Mouse (Mus musculus) kidney, adult 11 months (tissue): ENCODE results near the gene Psme2.
A peak's percentile ranks its signal among the peaks of the same experiment; 100 is the strongest.

ENCODE experiments used
- DNase-seq: peaks from one replicate; pipeline ENCODE4 v3.0.0; 2022

Gene Psme2

GRCm38 (mm10) chr14:55590748-55591330 is at the start of gene Psme2:
Psme2 (minus strand) TSS chr14:55591113.
- DNase-seq, result peak; percentile 98

- no peak for DNase-seq
These were observed 46.9 kb upstream of the Psme2 start, which contains the start of gene Gm49378 for GRCm38 (mm10) chr14:55637795-55638194. Gm49378 (minus strand) TSS chr14:55637895.

- DNase-seq, result peak; percentile 85
These were observed 44.7 kb upstream of the Psme2 start, which contains the start of gene Ipo4 for GRCm38 (mm10) chr14:55635523-55636007. Ipo4 (minus strand) TSS chr14:55635957.

GRCm38 (mm10) chr14:55634874-55635522 is 44.1 kb upstream of the Psme2 start:
- peak; percentile 25 for DNase-seq

- DNase-seq, result peak; percentile 30
These were observed 38.4 kb upstream of the Psme2 start for GRCm38 (mm10) chr14:55629312-55629711.

- no peak for DNase-seq
These were observed 37.3 kb upstream of the Psme2 start for GRCm38 (mm10) chr14:55628077-55628827.

- DNase-seq, result no peak
These were observed 27.7 kb upstream of the Psme2 start for GRCm38 (mm10) chr14:55618486-55619195.

- DNase-seq, result peak; percentile 69
These were observed 26.9 kb upstream of the Psme2 start, which contains the start of gene Rec8 for GRCm38 (mm10) chr14:55617822-55618221. Rec8 (plus strand) TSS chr14:55618037.

- DNase-seq, result no peak
These were observed 25.9 kb upstream of the Psme2 start for GRCm38 (mm10) chr14:55616844-55617243.

- DNase-seq, result no peak
These were observed 25.0 kb upstream of the Psme2 start for GRCm38 (mm10) chr14:55615876-55616275.

GRCm38 (mm10) chr14:55614565-55615178 is 23.8 kb upstream of the Psme2 start:
- DNase-seq, result no peak

GRCm38 (mm10) chr14:55613346-55613745 is 22.4 kb upstream of the Psme2 start:
- DNase-seq, result no peak

- DNase-seq, result no peak
These were observed 17.4 kb upstream of the Psme2 start for GRCm38 (mm10) chr14:55608339-55608738.

- DNase-seq, result no peak
These were observed 15.0 kb upstream of the Psme2 start for GRCm38 (mm10) chr14:55605743-55606459.

- no peak for DNase-seq
These were observed 13.9 kb upstream of the Psme2 start for GRCm38 (mm10) chr14:55604823-55605222.

- DNase-seq, result peak; percentile 96
These were observed 13.0 kb upstream of the Psme2 start for GRCm38 (mm10) chr14:55603633-55604576.

- DNase-seq, result no peak
These were observed 12.3 kb upstream of the Psme2 start, which contains the start of gene Irf9 for GRCm38 (mm10) chr14:55603271-55603632. Irf9 (plus strand) TSS chr14:55603571.

GRCm38 (mm10) chr14:55598521-55599390 is 7.8 kb upstream of the Psme2 start:
- no peak for DNase-seq

- DNase-seq, result no peak
These were observed 5.2 kb upstream of the Psme2 start for GRCm38 (mm10) chr14:55596036-55596690.
